Mouse (Mus musculus) ES-E14 (cell line): ENCODE results near the gene Stx12.

Experiments used
- HCFC1 ChIP-seq: IDR thresholded peaks from 2 replicates; pipeline ENCODE4 v1.6.1; 2012; ENCODE audit warnings: low read length, inconsistent platforms, borderline replicate concordance; ENCODE audit not compliant: insufficient read depth
- ZC3H11A ChIP-seq: IDR thresholded peaks from 2 replicates; pipeline ENCODE4 v1.6.1; 2012; ENCODE audit warnings: low read depth, mild to moderate bottlenecking, inconsistent platforms, low read length, borderline replicate concordance

GRCm38 (mm10) chr4:132816404-132816803 is 67.9 kb downstream of the Stx12 start:
- TF ChIP-seq HCFC1: no peak
- no peak for TF ChIP-seq ZC3H11A
